Mouse (Mus musculus): ENCODE results near the gene 3425401B19Rik.

3425401B19Rik gene

GRCm38 (mm10) chr14:32685124-32685826, at the start of gene 3425401B19Rik:
Gene 3425401B19Rik (minus strand): TSS chr14:32685293.
- DNase-seq: no peak

GRCm38 (mm10) chr14:32732961-32733360, 47.9 kb upstream of the 3425401B19Rik start:
- no peak for DNase-seq

- no peak for DNase-seq
These were observed 41.8 kb upstream of the 3425401B19Rik start for GRCm38 (mm10) chr14:32726864-32727263.

GRCm38 (mm10) chr14:32721461-32721860, 36.4 kb upstream of the 3425401B19Rik start:
- no peak for DNase-seq

GRCm38 (mm10) chr14:32716763-32717439, 31.8 kb upstream of the 3425401B19Rik start:
- no peak for DNase-seq

- DNase-seq: no peak
These were observed 30.4 kb upstream of the 3425401B19Rik start for GRCm38 (mm10) chr14:32715489-32715888.

- no peak for DNase-seq
These were observed 30.0 kb upstream of the 3425401B19Rik start for GRCm38 (mm10) chr14:32715076-32715475.

- DNase-seq: no peak
These were observed 24.8 kb upstream of the 3425401B19Rik start for GRCm38 (mm10) chr14:32709861-32710260.

GRCm38 (mm10) chr14:32708756-32709155, 23.7 kb upstream of the 3425401B19Rik start:
- DNase-seq: peak in 1 of 2 experiments; percentile 2

GRCm38 (mm10) chr14:32707938-32708337, 22.8 kb upstream of the 3425401B19Rik start:
- DNase-seq: no peak

- DNase-seq: no peak
These were observed 15.9 kb upstream of the 3425401B19Rik start for GRCm38 (mm10) chr14:32700972-32701371.

GRCm38 (mm10) chr14:32698556-32698955, 13.5 kb upstream of the 3425401B19Rik start:
- DNase-seq: no peak

GRCm38 (mm10) chr14:32697774-32698173, 12.7 kb upstream of the 3425401B19Rik start:
- DNase-seq: no peak

- no peak for DNase-seq
These were observed 11.3 kb upstream of the 3425401B19Rik start for GRCm38 (mm10) chr14:32696344-32696743.

- no peak for DNase-seq
These were observed 10.8 kb upstream of the 3425401B19Rik start for GRCm38 (mm10) chr14:32695906-32696305.

GRCm38 (mm10) chr14:32684735-32685105, 373 bp downstream of the 3425401B19Rik start:
- DNase-seq: no peak

- peak; percentile 53 to 61 for DNase-seq
These were observed 935 bp downstream of the 3425401B19Rik start for GRCm38 (mm10) chr14:32683982-32684734.

- peak; percentile 35 to 73 for DNase-seq
These were observed 1.7 kb downstream of the 3425401B19Rik start for GRCm38 (mm10) chr14:32683251-32683838.

GRCm38 (mm10) chr14:32682536-32682935, 2.6 kb downstream of the 3425401B19Rik start:
- no peak for DNase-seq

- no peak for DNase-seq
These were observed 3.5 kb downstream of the 3425401B19Rik start for GRCm38 (mm10) chr14:32681603-32682002.

GRCm38 (mm10) chr14:32678565-32678964, 6.5 kb downstream of the 3425401B19Rik start:
- DNase-seq: no peak

GRCm38 (mm10) chr14:32673178-32673577, 11.9 kb downstream of the 3425401B19Rik start:
- DNase-seq: no peak

GRCm38 (mm10) chr14:32663099-32663498, 22.0 kb downstream of the 3425401B19Rik start:
- no peak for DNase-seq
